Mouse (Mus musculus) CD4-positive helper T cell, adult 2 months (primary cell): Measurements from ENCODE around the gene Ankmy1.

Experiments used
- DNase-seq: peaks from one replicate; pipeline ENCODE4 v3.0.0-alpha.2; 2012; ENCODE audit warnings: low read depth, missing footprints, low spot score

Gene Ankmy1

DNA sequence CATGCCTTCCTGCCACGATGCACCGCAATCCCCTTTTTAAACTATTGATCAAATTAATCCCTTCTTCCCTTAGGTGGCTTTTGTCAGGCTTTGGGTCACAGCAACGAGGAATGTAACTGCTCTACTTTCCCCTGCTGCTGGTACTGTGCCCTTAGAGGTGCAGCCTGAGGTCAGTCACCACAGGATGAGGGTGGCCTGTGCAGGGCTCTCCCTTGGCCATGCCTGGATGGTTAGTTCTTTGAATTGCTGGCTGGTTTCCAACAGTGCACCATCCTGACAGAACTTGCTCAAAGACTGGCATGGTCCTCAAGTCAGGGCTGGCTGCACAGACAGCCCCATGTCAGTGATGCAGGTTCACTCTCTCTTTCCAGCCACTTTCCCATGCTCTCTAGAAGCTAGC is 28.7 kb downstream of the Ankmy1 start:
- DNase-seq = no peak

DNA sequence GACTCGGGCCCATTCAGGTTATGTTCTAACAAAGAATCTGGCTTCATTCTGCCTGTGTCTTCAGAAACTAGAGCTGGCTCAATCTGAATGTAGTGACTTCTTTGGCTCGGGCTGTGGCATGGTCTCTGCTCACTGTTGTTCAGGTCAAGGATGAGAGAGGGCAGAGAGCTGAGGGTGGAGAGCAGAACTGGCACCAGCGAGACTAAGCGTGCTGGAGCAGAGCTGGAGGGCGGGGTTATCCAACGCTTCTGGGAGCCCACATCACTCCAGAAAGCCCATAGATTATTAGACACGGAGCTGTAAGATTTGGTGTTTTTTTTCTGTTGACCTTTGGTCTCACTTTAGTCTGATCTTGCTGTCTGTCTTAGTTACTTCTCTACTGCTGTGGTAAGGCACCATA is 30.0 kb downstream of the Ankmy1 start:
- DNase-seq = no peak

DNA sequence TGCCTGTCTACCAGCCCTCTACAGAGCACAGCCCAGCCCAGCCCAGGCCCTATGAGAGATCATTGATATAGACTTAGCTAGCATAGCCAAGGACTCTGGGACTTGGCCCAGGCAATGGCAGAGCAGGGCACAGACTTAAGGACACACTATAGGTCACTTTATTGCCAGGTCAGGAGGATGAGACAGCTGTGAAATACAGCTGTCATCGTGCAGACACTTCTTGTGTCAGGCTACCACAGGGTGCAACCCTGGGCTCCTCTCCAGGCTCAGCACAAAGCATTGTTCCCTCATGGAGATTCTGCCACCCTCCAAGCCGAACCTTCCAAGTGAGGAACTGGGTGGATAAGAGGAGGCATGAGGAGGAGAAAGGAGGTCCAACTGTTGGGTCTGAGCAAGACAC is 32.7 kb downstream of the Ankmy1 start:
- no peak for DNase-seq

DNA sequence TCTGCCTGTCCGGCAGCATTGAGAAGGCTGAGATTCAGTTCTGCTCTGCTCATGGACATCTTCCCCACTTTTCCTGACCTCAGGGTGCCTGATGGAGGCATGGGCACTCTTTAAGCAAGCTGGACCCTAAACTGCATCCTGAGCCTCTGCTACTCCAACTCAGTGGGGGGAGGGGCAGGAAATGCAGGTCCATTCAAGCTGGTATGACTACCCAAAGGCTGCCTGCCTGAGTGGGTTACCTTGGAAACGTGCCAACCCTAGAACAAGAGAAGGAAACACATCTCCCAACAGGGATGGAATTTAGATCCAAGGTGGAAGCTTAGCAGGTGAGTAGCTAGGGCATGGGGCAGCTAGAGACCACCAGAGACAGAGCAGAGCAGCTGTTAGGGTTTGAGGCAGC is 36.5 kb downstream of the Ankmy1 start:
- no peak for DNase-seq

DNA sequence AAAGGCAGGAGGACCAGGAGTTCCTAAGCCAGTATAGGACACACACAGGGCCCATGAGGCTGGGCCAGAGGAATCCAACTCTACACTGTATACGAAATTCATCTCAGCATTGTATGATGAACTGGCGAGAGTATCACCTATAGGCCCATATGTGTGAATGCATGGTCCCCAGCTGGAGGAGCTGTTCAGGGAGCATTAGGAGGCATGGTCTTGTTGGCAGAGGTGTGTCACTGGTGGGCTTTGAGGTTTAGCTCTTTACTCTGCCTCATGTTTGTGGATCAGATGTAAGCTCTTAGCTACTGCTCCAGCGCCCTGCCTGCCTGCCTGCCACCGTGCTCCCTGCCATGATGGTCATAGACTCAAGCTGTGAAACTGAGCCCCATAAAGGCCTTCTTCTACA is 39.4 kb downstream of the Ankmy1 start:
- no peak for DNase-seq

DNA sequence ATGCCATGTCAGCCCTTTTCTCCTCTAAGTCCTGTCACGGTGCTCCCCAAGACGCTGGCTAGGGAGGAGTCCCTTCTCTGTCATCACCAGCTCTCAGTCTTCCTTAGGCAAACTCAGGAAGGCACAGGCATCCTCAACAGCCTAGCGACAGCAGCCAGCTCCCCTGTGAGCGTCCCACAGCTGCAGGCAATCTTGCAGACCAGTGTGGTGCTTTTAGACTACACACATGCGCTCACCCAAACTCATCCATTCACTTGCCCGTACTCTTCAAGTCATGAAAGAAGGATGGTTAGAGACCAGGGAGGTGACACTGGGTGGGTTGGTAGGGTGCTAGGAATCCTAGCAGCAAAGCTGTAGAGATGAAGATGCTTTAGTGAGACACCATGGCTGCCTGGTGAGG is 41.2 kb downstream of the Ankmy1 start:
- DNase-seq = no peak

DNA sequence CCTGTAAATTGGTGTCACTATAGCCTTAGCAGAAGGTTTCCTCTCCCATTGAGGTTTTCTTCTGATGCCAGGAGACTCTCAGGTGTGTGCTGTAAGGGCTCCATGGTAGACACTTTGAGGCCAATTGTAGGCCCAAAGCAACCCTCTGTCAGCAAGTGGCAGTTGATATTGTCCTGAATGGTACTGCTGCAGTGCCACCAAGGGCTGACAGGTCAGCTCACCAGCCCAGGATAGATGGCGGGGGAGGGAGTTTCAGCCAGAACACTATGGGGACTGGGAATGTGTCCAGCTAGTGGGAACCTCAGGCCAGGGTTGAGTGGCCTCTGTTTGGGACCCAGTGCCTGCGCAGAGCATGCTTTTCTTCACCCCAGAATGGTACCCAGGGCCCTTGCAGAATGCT is 50.3 kb downstream of the Ankmy1 start:
- no peak for DNase-seq

DNA sequence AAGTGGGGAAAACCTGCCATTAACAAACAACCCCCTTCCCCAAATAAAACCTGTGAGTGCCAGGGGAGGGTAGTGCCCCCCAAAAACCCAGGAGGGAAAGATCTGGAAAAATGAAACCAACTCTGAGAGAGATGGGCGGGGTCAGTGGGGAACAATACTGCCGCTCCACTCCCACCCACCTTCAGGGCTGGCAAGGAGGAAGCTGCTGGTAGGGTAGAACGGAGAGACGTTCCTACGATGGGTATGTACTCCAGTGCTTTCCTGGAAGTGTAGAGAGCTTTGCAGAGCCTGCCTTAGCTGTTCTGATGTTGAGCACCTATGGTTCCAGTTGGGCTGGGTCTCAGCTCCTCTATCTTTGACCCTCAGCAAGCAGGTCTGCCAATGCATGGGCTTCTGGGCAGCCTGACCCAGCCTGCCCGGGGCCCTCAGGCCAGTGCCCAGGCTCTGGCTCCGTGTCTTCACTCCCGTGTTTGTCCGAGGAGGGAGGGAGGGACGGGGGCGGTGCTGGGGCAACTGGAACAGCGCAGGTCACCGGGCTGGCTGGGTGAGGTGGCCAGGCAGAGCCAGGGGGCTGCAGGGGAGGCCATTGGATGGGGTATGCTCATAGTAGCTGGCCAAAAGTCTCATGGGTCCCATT is 52.6 kb downstream of the Ankmy1 start:
- no peak for DNase-seq

DNA sequence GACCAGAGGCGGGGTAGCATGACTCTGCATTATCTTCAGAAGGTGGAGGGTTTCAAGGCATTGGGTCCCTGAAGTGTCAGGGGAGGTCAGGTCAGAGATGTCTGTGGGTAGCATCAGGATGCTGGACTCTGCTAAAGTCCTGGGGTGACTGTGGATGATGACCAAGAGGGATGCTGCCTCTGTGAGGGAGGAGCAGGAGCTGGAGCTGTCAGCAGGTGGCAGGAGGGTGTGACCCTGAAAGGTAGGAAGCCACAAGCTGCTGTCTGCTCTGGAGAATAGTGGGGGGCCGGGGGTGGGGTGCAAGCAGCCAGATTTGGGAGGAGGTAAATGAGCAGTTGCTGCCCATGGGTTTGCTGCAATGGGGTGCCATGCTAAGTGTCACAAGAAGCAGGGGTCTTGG is 53.2 kb downstream of the Ankmy1 start:
- DNase-seq = no peak

DNA sequence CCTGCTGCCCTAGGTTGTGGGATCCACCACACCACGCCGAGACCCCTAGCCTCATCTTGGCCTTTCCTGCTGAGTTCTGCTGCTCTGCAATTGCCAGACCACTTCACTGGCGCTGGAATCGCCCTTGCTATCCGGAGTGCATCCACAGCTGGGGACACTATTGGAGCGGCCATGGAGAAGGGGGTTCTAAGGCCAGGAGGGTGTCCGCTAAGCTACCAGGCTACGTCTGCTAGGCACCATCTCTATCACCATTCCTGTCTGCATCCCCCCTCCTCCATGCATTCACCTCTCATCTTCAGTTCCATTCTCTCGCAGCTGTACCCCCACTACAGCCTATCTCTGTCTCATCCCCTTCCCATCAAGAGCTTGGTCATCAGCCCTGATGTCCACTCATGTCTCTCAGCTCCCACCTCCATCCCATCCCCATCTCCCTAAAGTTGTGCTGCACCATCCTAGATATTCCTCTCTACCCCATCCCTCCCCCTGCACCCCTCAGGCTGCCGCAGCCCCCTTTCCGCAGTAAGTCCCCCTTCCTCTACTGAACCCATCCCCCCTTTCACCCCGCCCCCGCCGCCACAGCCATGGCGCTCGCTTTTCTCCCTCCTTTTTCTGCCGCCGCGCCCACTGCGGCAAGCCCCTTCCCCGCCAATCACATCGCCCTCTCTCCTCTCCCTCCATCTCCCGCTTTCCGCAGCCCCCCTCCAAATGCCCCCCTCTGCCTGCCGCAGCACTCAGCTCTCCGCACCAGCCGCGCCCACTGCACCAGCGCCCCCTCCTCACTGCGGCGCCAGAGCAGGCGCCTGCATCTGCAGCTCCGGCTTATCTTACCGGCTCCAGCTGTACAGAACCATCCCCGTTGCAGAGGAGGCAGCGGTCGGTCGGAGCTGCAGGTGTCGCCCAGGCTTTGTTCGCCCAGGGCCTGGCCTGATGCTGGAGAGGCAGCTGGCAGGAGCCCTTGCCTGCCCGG is 54.5 kb downstream of the Ankmy1 start:
- DNase-seq = no peak

DNA sequence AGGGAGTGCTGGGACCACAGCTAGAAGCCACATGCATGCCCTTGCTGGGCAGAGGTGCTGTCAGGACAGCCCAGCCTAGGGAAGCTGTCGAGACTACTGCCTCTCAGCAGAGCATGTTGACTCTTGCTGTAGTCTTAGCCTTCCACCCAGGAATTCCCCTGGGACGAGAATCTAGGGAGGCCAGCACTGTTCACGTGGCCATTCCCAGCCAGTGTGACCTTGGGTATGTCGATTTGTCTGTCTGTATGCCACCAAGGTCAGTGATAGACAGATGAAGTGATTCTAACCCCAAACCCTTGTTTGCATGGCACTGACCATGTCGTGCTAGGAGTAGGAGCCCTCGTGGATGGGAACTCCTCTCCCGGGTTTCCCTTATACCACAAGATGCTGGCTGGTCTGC is 56.8 kb downstream of the Ankmy1 start:
- no peak for DNase-seq

DNA sequence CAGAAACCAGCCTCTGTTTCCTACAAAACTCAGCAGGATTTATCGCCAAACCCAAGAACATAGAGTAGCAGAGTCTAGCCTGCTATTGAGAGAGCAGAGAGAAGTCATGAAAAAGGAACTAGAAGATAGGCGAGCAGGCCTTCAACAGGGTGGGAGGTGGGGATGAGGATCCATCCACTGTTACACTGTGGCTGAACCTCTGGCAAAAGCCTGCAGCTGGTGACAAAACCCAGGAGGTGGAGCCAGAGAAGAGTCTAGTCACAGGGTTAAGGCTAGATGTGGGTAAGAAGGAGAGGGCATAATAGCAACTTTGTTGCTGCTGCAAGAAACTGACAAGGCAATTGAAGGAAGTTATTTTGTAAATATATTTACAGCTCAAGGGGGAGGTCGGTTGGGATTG is 61.3 kb downstream of the Ankmy1 start:
- DNase-seq = no peak

DNA sequence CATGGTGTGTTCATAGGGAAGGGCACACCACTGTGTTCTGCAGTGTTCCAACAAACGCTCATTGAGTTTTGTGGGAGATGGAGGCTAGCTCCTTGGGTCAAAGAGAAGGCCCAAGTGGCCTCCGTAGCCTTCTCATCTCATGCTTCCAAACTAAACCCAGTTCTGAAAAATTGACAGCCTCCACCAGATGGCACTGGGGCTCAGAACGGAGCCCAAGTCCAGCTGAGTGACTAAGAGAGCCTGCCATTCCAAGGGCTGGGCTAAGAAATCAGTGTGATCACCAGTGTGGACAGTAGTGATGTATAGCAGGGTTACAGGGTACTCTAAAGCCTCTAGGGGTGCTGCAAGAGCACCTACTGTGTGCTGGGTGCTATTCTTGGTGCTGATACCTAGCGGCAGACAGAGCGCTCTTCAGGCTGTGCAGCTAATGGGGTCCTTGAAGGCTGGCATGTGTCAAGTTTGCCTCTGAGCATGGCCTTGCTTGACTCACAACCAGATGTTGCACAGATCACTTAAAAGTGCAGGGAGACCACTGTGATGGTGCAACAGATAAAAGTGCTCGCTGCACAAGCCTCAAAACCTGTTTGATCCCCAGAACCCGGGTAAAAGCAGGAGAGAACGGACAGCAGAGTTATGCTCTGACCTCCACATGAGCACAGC is 62.3 kb downstream of the Ankmy1 start:
- DNase-seq = no peak

DNA sequence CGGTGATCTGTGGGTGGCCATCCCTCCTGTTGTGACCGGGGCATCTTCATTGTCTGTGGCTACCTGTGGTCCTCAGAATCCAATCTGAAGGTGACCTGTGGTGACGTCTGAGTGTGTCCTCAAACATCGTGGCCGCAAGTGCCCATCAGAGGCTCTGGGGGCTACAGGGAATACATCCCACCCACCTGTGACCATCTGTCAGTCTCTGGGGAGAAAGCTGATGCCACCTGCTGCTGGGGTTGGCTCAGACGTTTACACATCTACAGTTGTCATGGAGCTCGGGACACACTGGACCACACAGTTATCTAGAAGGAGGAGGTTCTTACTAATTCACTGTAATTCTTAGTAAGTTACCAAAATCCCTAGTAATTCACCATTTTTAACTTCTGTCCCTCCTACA is 63.5 kb downstream of the Ankmy1 start:
- no peak for DNase-seq

DNA sequence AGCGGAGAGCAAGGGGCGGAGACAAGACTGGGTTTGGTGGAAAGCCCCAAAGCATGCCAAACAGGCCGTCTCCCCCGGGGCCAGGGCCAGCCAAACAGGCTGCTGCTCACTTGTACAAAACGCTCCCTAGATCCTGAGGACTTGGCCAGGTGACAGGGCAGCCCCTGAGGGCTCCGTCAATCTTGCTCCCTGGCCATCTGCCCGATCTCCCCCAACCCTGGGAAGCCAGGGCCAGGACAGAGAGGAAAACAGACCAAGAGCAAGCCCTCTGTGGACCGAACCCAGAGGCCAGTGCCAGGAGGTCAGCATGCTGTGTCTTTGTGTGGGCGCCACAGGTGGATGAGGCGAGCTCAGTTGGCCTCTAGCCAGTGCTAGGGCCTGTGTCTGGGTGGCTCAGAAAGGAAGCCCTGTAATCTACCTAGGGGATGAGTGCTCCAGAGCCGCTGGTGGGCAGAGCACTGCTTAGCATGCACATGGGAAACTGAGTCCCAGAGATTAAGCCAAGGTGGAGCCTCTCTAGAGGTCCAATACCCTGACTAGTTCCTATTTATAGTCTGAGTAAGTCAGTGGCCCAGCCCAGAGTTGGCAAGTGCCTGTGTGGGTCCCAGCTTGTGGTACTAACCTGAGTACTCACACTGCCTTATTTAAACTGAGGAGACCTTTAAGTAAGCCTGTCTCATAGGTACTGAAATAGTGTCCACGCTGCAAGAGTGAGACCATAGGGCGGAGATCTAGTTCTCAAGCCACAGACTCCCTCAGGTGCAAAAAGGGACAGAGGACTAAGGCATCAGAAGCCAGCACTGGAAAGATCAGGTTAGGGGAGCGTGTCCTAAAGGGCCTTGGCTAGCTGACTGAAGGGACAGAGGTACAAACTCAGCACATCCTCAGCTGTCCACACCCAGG is 64.5 kb downstream of the Ankmy1 start:
- DNase-seq = no peak

DNA sequence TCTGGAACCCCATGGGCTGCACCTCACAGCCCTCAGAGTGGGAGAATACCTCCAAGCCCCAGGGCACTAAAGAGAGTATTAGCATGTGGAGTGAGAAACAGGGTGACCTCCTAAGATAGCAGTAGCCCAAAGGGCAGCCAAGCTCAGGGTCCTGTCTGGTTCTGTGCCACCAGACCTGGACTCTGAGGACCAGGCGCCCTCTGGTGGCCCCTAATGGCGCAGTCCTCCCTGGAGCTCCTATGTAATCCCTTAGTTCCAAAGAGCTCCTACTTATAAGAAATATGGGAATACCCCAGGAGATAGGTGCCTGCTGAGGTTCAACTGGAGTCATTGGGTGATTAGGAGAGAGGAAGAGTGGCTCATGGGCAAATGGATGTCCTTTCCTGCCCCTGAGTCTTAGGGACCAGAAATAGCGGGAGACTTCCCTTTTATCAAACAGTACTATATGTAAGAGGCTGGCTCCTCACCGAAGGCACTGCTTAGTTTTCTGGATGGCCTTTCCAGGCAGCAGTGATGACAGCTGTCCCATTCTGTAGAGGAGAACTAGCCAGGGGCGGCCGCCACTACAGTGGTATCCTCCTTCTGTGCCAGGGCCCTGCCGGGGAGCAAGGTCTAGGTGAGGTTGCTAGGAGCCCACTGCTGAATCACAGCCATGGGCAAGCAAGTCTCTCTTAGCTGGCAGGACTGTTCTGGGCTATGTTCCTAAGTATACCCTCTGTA is 68.6 kb downstream of the Ankmy1 start:
- DNase-seq = peak; percentile 64

DNA sequence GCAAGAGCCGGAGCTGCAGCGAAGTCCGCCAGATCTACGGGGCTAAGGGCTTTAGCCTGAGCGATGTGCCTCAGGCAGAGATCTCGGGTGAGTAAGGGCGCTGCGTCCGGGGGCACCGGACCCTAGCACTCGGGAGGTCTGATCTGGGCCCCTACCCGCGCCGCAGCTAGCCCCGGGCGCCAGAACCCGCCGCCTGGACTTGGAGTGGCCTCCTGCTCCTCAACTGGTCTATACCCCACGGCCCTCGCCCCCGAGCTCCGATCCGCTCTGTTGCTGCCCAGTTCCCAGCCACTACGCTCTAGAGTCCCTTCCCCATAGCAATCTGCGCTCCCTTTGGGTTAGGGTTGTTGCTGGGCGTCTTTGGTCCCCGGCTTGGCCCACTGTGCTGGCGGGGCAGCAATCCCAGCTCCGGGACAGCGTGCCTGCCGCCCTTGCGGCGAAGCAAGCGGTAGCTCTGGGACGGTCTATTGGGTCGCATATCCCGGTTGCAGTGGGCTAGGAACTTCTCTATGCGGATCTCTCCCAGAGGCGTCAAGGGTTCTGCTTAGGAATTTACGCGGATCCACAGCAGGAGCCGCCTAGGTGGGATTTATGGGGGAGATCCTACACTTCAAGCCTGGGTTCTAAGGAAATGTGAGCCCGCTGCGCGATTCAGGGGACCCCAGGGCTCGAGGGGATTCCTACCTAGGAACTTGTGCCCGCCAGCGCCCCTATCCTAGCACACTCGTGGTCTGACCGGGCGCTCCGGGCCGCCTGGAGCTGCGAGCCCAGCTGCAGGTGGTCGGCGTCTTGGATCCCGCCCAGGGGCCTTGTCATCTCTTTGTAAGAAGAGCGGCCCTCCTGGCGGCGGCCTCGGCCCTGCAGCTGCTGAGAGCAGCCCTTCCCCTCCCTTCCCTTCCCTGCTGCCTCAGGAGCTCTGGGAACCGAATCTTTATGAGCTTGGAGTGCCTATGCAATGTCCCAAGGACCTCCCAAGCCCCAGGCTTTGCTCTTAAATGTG is 70.4 kb downstream of the Ankmy1 start:
- peak; percentile 37 for DNase-seq

DNA sequence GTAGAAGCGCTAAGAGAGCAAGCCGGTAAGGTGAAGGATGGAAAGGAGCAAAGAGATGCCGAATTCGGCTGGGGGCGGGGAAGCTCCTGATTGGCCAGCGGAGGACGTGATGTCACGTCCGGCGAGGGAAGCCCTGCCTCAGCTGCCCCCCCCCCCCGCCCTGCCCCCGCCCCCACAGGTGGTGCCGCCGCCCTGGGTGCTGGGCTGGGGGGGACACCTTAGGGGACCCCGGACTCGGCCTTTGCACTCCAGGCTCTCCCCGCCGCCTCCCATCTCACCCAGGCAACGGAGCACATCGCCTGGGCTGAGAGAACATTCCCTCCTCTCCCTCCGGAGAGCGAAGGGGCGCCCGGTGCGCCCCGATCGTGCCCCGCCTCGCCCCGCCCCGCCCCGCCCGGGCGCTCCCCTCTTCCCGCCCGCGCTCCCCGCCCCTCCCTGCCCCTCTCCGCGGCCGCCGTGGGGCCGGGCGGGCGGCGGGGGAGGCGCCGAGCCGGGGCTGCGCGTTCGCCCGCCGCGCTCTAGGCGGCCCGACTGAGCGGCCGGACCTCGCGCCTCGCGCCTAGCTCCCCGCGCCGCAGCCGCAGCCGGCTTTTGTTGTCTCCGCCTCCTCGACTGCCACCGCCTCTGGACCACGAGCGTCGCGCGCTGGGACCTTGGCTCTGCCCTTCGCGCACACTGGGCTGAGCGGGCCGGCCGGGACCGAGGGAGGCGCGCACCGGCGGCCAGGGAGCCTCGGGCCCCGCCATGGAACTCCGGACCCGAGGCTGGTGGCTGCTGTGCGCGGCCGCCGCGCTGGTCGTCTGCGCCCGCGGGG is 71.3 kb downstream of the Ankmy1 start, which contains the start of gene Gpc1:
Gene Gpc1, plus strand, starts transcription at position 458 of the 814 bp plus-strand sequence.
- DNase-seq = peak; percentile 90
